8 mouse cellular contexts compared by ENCODE assay signal in the genomic region with DNA sequence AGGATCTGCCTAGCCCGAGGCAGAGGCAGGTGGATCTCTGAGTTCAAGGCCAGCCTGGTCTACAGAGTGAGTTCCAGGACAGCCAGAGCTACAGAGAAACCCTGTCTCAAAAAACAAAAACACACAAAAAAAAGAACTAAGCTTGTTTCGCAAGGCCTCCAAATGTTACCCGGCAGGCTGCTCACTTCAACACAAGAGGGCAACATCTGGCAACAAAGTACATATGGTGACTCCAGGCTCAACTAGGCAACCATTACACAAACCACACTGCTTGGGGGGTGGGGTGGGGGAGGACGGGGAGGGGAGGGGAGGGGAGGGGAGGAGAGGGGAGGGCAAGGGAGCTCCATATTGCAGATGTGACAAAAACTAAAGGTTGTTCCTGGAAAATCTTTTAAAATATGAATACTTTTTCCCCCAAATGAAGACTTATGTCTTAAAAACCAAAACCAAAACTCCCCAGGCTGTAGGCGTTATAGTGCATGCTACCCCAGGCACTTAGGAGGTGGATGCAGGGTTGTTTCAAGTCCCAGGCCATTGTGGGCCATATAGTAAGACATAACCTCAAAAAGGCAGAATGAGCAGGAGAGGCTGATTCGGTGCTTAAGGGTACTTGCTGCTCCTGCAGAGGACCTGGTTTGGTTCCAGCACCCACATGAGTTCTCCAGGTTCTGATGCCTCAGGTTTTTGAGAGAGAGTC. TPM values are rescaled to one million over a fixed set of nuclear protein-coding genes. Genes with fewer than 3 reads are reported as not detected.
DNase-seq lines count a peak whose midpoint lies in the region; ATAC-seq and TF ChIP-seq lines count a peak whose summit lies in the region.
"Had no signal": no experiment of that assay in that cellular context is flagged by ENCODE, and none has a peak within 500 bp of the region (broad histone marks: within the 10 kb centered on the region; RNA-seq: fewer than 3 reads in every experiment).

No protein-coding gene starts in this region.

- DNase-seq in layer of hippocampus, adult 2 months (ENCODE audit: low spot score in 2 of 2) = no peak
- DNase-seq in layer of hippocampus, postnatal 25 days (ENCODE audit: extremely low spot score in 1 of 2, low spot score in 1 of 2) = no peak
- DNase-seq in NIH3T3 (ENCODE audit: low read depth) = peak; percentile 84
- peak; percentile 40 to 64 for DNase-seq in lung, adult 18-20 months
- DNase-seq in thymus, postnatal 10 days (ENCODE audit: low spot score in 2 of 2) = peak; percentile 40 to 48
- no peak for DNase-seq in forebrain, embryonic 14.5 days (ENCODE audit: low spot score)

- 83% methylated on average over 5 of the region's 6 CpGs for WGBS in forebrain, embryonic 14.5 days

- ATAC-seq in forebrain, embryonic 14.5 days = no peak
- no peak for ATAC-seq in frontal cortex, adult (ENCODE audit: low TSS enrichment)

- H3K4me3 ChIP-seq in layer of hippocampus, adult 2 months = no peak overlapping the region
- no peak overlapping the region for H3K4me3 ChIP-seq in forebrain, embryonic 14.5 days (ENCODE audit: low read depth, low read length)
- H3K4me3 ChIP-seq: midbrain, embryonic 12.5 days had no signal

- TF ChIP-seq CTCF in layer of hippocampus, adult 2 months (conservative IDR thresholded peaks at IDR 0.05) = peak; percentile 45

- H3K27ac ChIP-seq in layer of hippocampus, adult 2 months = no peak overlapping the region
- no peak overlapping the region for H3K27ac ChIP-seq in forebrain, embryonic 14.5 days (ENCODE audit: low read depth, low read length)
- H3K27ac ChIP-seq: midbrain, embryonic 12.5 days had no signal

- H3K9me3 ChIP-seq in forebrain, embryonic 14.5 days (replicated peaks; ENCODE audit: control insufficient read depth, low read length) = no peaks in the 10 kb centered on the region
- H3K9me3 ChIP-seq: midbrain, embryonic 12.5 days had no signal

- no peaks in the 10 kb centered on the region for H3K27me3 ChIP-seq in forebrain, embryonic 14.5 days (replicated peaks; ENCODE audit: control insufficient read depth, insufficient read depth, low read length)
- H3K27me3 ChIP-seq: midbrain, embryonic 12.5 days had no signal

- H3K9ac ChIP-seq in forebrain, embryonic 14.5 days (ENCODE audit: low read length) = no peak overlapping the region
- H3K9ac ChIP-seq: midbrain, embryonic 12.5 days had no signal

- no peaks in the 10 kb centered on the region for H3K4me1 ChIP-seq in forebrain, embryonic 14.5 days (ENCODE audit: control insufficient read depth, insufficient read depth, low read length)
- H3K4me1 ChIP-seq: midbrain, embryonic 12.5 days had no signal

- H3K4me2 ChIP-seq in forebrain, embryonic 14.5 days (ENCODE audit: low read length) = no peak overlapping the region
- H3K4me2 ChIP-seq: midbrain, embryonic 12.5 days had no signal

- peaks cover 39% of the 10 kb centered on the region for H3K36me3 ChIP-seq in forebrain, embryonic 14.5 days (ENCODE audit: control insufficient read depth, insufficient read depth, low read length)

RNA-seq across cellular contexts. Expression of a gene that starts 21.2 kb away (rescaled TPM):
- total RNA-seq in layer of hippocampus, adult 2 months (2021) = 10 to 100 TPM; 61.5 to 63.0 TPM
- total RNA-seq in layer of hippocampus, postnatal 25 days (2021) = 10 to 100 TPM; 58.6 to 66.5 TPM
- polyA plus RNA-seq in forebrain, embryonic 14.5 days (2014; fragmentation: Nextera tagmentation; extraction: Ambion mirVana) = 3.0 and 4.4 TPM in 2 replicates

RNA-seq across cellular contexts. Expression of a gene that starts 23.5 kb away (rescaled TPM):
- total RNA-seq in layer of hippocampus, adult 2 months (2021) = 10 to 100 TPM; 17.6 to 23.6 TPM
- 10 to 100 TPM; 20.2 to 21.4 TPM for total RNA-seq in layer of hippocampus, postnatal 25 days (2021)
- 19.7 and 20.3 TPM in 2 replicates for polyA plus RNA-seq in forebrain, embryonic 14.5 days (2014; fragmentation: Nextera tagmentation; extraction: Ambion mirVana)

RNA-seq across cellular contexts. Expression of a gene that starts 24.2 kb away (rescaled TPM):
- 1 to 10 TPM; 7.2 to 8.3 TPM for total RNA-seq in layer of hippocampus, adult 2 months (2021)
- 1 to 10 TPM; 7.0 to 8.3 TPM for total RNA-seq in layer of hippocampus, postnatal 25 days (2021)
- 4.2 and 5.7 TPM in 2 replicates for polyA plus RNA-seq in forebrain, embryonic 14.5 days (2014; fragmentation: Nextera tagmentation; extraction: Ambion mirVana)

RNA-seq across cellular contexts. Expression of a gene that starts 58.1 kb away (rescaled TPM):
- 100 to 1,000 TPM; 114 to 117 TPM for total RNA-seq in layer of hippocampus, adult 2 months (2021)
- 100 to 1,000 TPM; 106 to 116 TPM for total RNA-seq in layer of hippocampus, postnatal 25 days (2021)
- 4.5 and 5.5 TPM in 2 replicates for polyA plus RNA-seq in forebrain, embryonic 14.5 days (2014; fragmentation: Nextera tagmentation; extraction: Ambion mirVana)

Comparison
In these comparisons a context has a peak if more than half of its experiments do, and no peak if none do; other contexts are left out.
1. DNase-seq: peak in NIH3T3 (single experiment), lung, adult 18-20 months (2 of 2) and thymus, postnatal 10 days (2 of 2); none in layer of hippocampus, adult 2 months (0 of 2), layer of hippocampus, postnatal 25 days (0 of 2) and forebrain, embryonic 14.5 days (single experiment).